Mouse (Mus musculus) heart, embryonic 16.5 days (tissue): ENCODE measurements around the gene Gdf2. TPM values are rescaled to one million over a fixed set of nuclear protein-coding genes. Genes with fewer than 3 reads are reported as not detected.

ENCODE experiments used
- ATAC-seq: fragments of 200-750 bp; cut with Nextera tagmentation; replicated peaks from 2 replicates; pipeline ENCODE4 v1.8.0; 2017; ENCODE audit warnings: moderate number of reproducible peaks; ENCODE audit not compliant: insufficient read depth, low FRiP score; ENCODE audit errors: extremely low read depth
- H3K27ac ChIP-seq: fragments of 300-500 bp; sonication (generic); 2 replicates; pipeline ENCODE4 v1.5.1; 2014; ENCODE audit warnings: mild to moderate bottlenecking, low read length, control low read depth, moderate library complexity
- H3K27me3 ChIP-seq: fragments of 300-500 bp; sonication (generic); 2 replicates; pipeline ENCODE4 v1.6.1; 2014; ENCODE audit warnings: low read length, mixed read lengths; ENCODE audit not compliant: control insufficient read depth, insufficient read depth
- H3K36me3 ChIP-seq: fragments of 300-500 bp; sonication (generic); 2 replicates; pipeline ENCODE4 v1.6.1; 2014; ENCODE audit not compliant: control insufficient read depth, insufficient read depth
- H3K4me1 ChIP-seq: fragments of 300-500 bp; sonication (generic); 2 replicates; pipeline ENCODE4 v1.6.1; 2014; ENCODE audit warnings: low read length, mixed read lengths; ENCODE audit not compliant: control insufficient read depth, insufficient read depth
- H3K4me2 ChIP-seq: fragments of 300-500 bp; sonication (generic); 2 replicates; pipeline ENCODE4 v1.6.1; 2014; ENCODE audit warnings: low read depth, mild to moderate bottlenecking, control low read depth, low read length
- H3K4me3 ChIP-seq: fragments of 300-500 bp; sonication (generic); 2 replicates; pipeline ENCODE4 v1.5.1; 2014; ENCODE audit warnings: mild to moderate bottlenecking, control low read depth, low read length
- H3K9ac ChIP-seq: fragments of 300-500 bp; sonication (generic); 2 replicates; pipeline ENCODE4 v1.6.1; 2014; ENCODE audit warnings: low read length, control low read depth
- H3K9me3 ChIP-seq: fragments of 300-500 bp; sonication (generic); replicated peaks from 2 replicates; pipeline ENCODE4 v1.6.1; 2016; ENCODE audit warnings: low read length; ENCODE audit not compliant: control insufficient read depth
- WGBS: fragments of 180-500 bp; shearing (Covaris S2); extraction: QIAGEN DNeasy Blood & Tissue Kit; methylation state at CpG from one replicate; pipeline ENCODE4 v1.1.7; 2014; 5-methylcytosine and 5-hydroxymethylcytosine counted together
- polyA plus RNA-seq: library from polyadenylated mRNA; unstranded; fragments of >200 nt; fragmentation: Nextera tagmentation; extraction: Ambion mirVana; gene quantifications from 2 replicates; pipeline ENCODE4 v1.2.1, GENCODE M21; 2015

Gene Gdf2
- polyA plus RNA-seq, 1 experiment from 2014 or later: 0.20 TPM

GRCm38 (mm10) chr14:33946125-33946524, 5.3 kb downstream of the Gdf2 start:
- no peak for ATAC-seq
- no peaks in the 10 kb centered on the region for H3K27me3 ChIP-seq
- no peak overlapping the region for H3K27ac ChIP-seq
- H3K4me2 ChIP-seq: no peak overlapping the region
- no peaks in the 10 kb centered on the region for H3K4me1 ChIP-seq
- H3K9ac ChIP-seq: no peak overlapping the region
- WGBS: 73% methylated on average over 6 of the region's 6 CpGs
- no peaks in the 10 kb centered on the region for H3K9me3 ChIP-seq
- H3K4me3 ChIP-seq: no peak overlapping the region
- H3K36me3 ChIP-seq: no peaks in the 10 kb centered on the region

- no peak for ATAC-seq
- Histone ChIP-seq H3K9ac (no peak overlapping the region), H3K4me3 (no peak overlapping the region), H3K27me3 (no peaks in the 10 kb centered on the region), H3K36me3 (no peaks in the 10 kb centered on the region), H3K27ac (no peak overlapping the region), H3K9me3 (no peaks in the 10 kb centered on the region), H3K4me2 (no peak overlapping the region), H3K4me1 (no peaks in the 10 kb centered on the region)
- 51% methylated on average over 6 of the region's 6 CpGs for WGBS
Measured at GRCm38 (mm10) chr14:33952233-33952981, 11.6 kb downstream of the Gdf2 start.

GRCm38 (mm10) chr14:33953761-33954160, 12.9 kb downstream of the Gdf2 start, which contains the start of gene Rbp3:
TSS of gene Rbp3 (plus strand) at chr14:33954003.
- Histone ChIP-seq H3K4me2 (no peak within 1 kb of the TSS), H3K9ac (no peak within 1 kb of the TSS), H3K27me3 (no peaks in the 10 kb centered on the region; the same call in 1 of the 2 replicates), H3K4me1 (peaks cover 3% of the 10 kb centered on the region), H3K36me3 (no peaks in the 10 kb centered on the region), H3K4me3 (no peak within 1 kb of the TSS), H3K27ac (no peak within 1 kb of the TSS), H3K9me3 (no peaks in the 10 kb centered on the region)
- 85% methylated on average over 5 of the region's 5 CpGs for WGBS
- ATAC-seq: no peak

DNA sequence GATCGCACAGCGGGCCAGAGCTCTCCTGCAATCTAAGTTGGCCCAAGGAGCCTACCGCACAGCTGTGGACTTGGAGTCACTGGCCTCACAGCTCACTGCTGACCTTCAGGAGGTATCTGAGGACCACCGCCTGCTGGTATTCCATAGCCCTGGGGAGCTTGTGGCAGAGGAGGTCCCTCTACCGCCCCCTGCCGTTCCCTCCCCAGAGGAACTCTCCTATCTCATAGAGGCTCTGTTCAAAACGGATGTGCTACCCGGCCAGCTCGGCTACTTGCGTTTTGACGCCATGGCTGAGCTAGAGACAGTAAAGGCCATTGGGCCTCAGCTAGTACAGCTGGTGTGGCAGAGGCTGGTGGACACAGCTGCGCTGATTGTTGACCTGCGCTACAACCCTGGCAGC, 15.2 kb downstream of the Gdf2 start:
- no peaks in the 10 kb centered on the region; the same call in 1 of the 2 replicates for H3K27me3 ChIP-seq
- peaks cover 4% of the 10 kb centered on the region for H3K4me1 ChIP-seq
- no peaks in the 10 kb centered on the region for H3K9me3 ChIP-seq
- H3K4me3 ChIP-seq: no peak overlapping the region
- no peak for ATAC-seq
- H3K36me3 ChIP-seq: no peaks in the 10 kb centered on the region
- WGBS: 66% methylated on average over 13 of the region's 13 CpGs
- H3K27ac ChIP-seq: no peak overlapping the region
- no peak overlapping the region for H3K9ac ChIP-seq
- H3K4me2 ChIP-seq: no peak overlapping the region

DNA sequence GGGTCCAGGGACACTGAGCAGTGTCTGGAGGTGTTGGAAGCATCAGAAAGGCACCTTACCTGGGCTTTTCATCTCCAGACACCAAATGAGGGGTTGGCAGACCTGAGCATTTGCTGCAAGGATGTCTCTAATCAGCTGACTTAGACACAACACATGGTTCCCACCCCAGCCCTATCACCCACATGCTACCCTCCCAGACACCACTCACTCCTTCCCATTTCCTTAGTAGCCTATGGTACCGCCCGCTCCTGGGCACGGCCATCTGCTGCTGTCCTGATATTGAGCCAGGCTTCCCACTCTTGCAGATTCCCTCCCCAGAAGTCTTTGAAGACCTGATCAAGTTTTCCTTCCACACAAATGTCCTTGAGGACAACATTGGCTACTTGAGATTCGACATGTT, 17.3 kb downstream of the Gdf2 start:
- H3K9me3 ChIP-seq: no peaks in the 10 kb centered on the region
- H3K4me1 ChIP-seq: peaks cover 4% of the 10 kb centered on the region
- H3K27ac ChIP-seq: no peak overlapping the region
- no peaks in the 10 kb centered on the region for H3K36me3 ChIP-seq
- no peak overlapping the region for H3K9ac ChIP-seq
- no peak for ATAC-seq
- no peaks in the 10 kb centered on the region; the same call in 1 of the 2 replicates for H3K27me3 ChIP-seq
- 48% methylated on average over 4 of the region's 4 CpGs for WGBS
- no peak overlapping the region for H3K4me2 ChIP-seq
- no peak overlapping the region for H3K4me3 ChIP-seq

GRCm38 (mm10) chr14:33958841-33959240, 18.0 kb downstream of the Gdf2 start:
- Histone ChIP-seq H3K4me1 (peaks cover 4% of the 10 kb centered on the region), H3K9ac (no peak overlapping the region), H3K4me3 (no peak overlapping the region), H3K4me2 (no peak overlapping the region), H3K36me3 (no peaks in the 10 kb centered on the region), H3K9me3 (no peaks in the 10 kb centered on the region), H3K27ac (no peak overlapping the region), H3K27me3 (no peaks in the 10 kb centered on the region; the same call in 1 of the 2 replicates)
- WGBS: 15% methylated on average over 3 of the region's 3 CpGs
- ATAC-seq: no peak

- Histone ChIP-seq H3K9me3 (no peaks in the 10 kb centered on the region), H3K9ac (no peak overlapping the region), H3K4me1 (peaks cover 4% of the 10 kb centered on the region), H3K36me3 (no peaks in the 10 kb centered on the region), H3K4me2 (no peak overlapping the region), H3K4me3 (no peak overlapping the region), H3K27ac (no peak overlapping the region), H3K27me3 (no peaks in the 10 kb centered on the region; the same call in 1 of the 2 replicates)
- 9% methylated on average over 9 of the region's 9 CpGs for WGBS
- ATAC-seq: 0 out of 2 replicates have a peak, but pooled peaks have one; percentile 12
Measured at GRCm38 (mm10) chr14:33959341-33959740, 18.5 kb downstream of the Gdf2 start.

GRCm38 (mm10) chr14:33965675-33966074, 24.8 kb downstream of the Gdf2 start:
- no peak overlapping the region for H3K4me2 ChIP-seq
- no peaks in the 10 kb centered on the region for H3K27me3 ChIP-seq
- H3K4me3 ChIP-seq: no peak overlapping the region
- no peaks in the 10 kb centered on the region for H3K36me3 ChIP-seq
- H3K4me1 ChIP-seq: no peaks in the 10 kb centered on the region
- H3K9ac ChIP-seq: no peak overlapping the region
- H3K27ac ChIP-seq: no peak overlapping the region
- 53% methylated on average over 7 of the region's 7 CpGs for WGBS
- ATAC-seq: no peak
- H3K9me3 ChIP-seq: no peaks in the 10 kb centered on the region

DNA sequence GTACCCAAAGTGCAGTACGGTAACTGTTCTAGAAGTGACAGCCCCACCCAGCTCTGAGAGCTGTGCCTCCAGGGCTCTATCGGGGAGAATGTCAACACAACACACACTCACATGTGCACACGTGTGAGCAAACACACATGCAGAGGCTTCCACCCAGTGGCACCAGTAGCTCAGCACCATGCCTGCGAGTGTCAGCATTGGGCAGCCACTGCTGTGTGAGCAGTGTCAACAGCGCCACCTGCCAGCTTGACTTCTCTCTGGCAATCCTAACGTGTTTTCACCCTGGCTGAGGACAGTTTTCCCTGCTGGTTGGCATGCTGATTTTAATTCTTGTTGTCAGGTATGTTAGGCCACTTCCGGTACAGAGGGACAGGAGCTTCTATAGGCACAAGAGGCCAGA, 31.8 kb downstream of the Gdf2 start:
- ATAC-seq: no peak
- 42% methylated on average over 7 of the region's 7 CpGs for whole genome bisulfite sequencing
- H3K9ac ChIP-seq: no peak overlapping the region
- peaks cover under 1% of the 10 kb centered on the region; the same call in 1 of the 2 replicates for H3K27me3 ChIP-seq
- no peaks in the 10 kb centered on the region for H3K9me3 ChIP-seq
- H3K27ac ChIP-seq: no peak overlapping the region
- H3K4me3 ChIP-seq: no peak overlapping the region
- H3K4me2 ChIP-seq: no peak overlapping the region
- H3K36me3 ChIP-seq: no peaks in the 10 kb centered on the region
- H3K4me1 ChIP-seq: no peaks in the 10 kb centered on the region
